Mouse (Mus musculus) skeletal muscle tissue, adult 2 months (tissue): ENCODE measurements around the gene Nebl.

Experiments
- DNase-seq: peaks from one replicate; pipeline ENCODE4 v3.0.0-alpha.2; 2012; ENCODE audit warnings: low read depth, low spot score

Nebl gene

GRCm38 (mm10) chr2:17710083-17710482 is 21.2 kb downstream of the Nebl start:
- no peak for DNase-seq

- no peak for DNase-seq
These were observed 25.3 kb downstream of the Nebl start for GRCm38 (mm10) chr2:17705964-17706363.

- DNase-seq = no peak
These were observed 25.8 kb downstream of the Nebl start for GRCm38 (mm10) chr2:17705426-17705825.

- DNase-seq = no peak
These were observed 28.1 kb downstream of the Nebl start for GRCm38 (mm10) chr2:17703170-17703512.

- no peak for DNase-seq
These were observed 28.6 kb downstream of the Nebl start for GRCm38 (mm10) chr2:17702481-17703169.

- no peak for DNase-seq
These were observed 32.8 kb downstream of the Nebl start for GRCm38 (mm10) chr2:17698161-17699087.

GRCm38 (mm10) chr2:17692926-17693325 is 38.3 kb downstream of the Nebl start:
- DNase-seq = no peak

GRCm38 (mm10) chr2:17690264-17690663 is 41.0 kb downstream of the Nebl start:
- no peak for DNase-seq

- no peak for DNase-seq
These were observed 44.1 kb downstream of the Nebl start for GRCm38 (mm10) chr2:17687141-17687540.

- DNase-seq = no peak
These were observed 47.8 kb downstream of the Nebl start for GRCm38 (mm10) chr2:17683326-17684040.

- no peak for DNase-seq
These were observed 59.1 kb downstream of the Nebl start for GRCm38 (mm10) chr2:17672156-17672555.

GRCm38 (mm10) chr2:17671566-17671965 is 59.7 kb downstream of the Nebl start:
- no peak for DNase-seq

GRCm38 (mm10) chr2:17669953-17670352 is 61.3 kb downstream of the Nebl start:
- no peak for DNase-seq

- no peak for DNase-seq
These were observed 62.3 kb downstream of the Nebl start for GRCm38 (mm10) chr2:17669000-17669399.

GRCm38 (mm10) chr2:17658176-17658575 is 73.1 kb downstream of the Nebl start:
- DNase-seq = no peak

GRCm38 (mm10) chr2:17650147-17650834 is 81.0 kb downstream of the Nebl start:
- DNase-seq = no peak

GRCm38 (mm10) chr2:17649728-17650127 is 81.5 kb downstream of the Nebl start:
- no peak for DNase-seq

- DNase-seq = peak; percentile 1
These were observed 86.7 kb downstream of the Nebl start for GRCm38 (mm10) chr2:17644282-17645262.

- DNase-seq = no peak
These were observed 87.4 kb downstream of the Nebl start for GRCm38 (mm10) chr2:17643869-17644268.

GRCm38 (mm10) chr2:17642770-17643169 is 88.5 kb downstream of the Nebl start:
- no peak for DNase-seq
